Mouse (Mus musculus) C2C12 (cell line): Measurements from ENCODE around the gene Pafah1b1. TPM values are rescaled to one million over a fixed set of nuclear protein-coding genes. Genes with fewer than 3 reads are reported as not detected.

ENCODE experiments used
- H3K27me3 ChIP-seq: one replicate; pipeline ENCODE4 v1.6.1; 2011; ENCODE audit not compliant: control insufficient read depth, insufficient read depth, insufficient read length
- H3K36me3 ChIP-seq: one replicate; pipeline ENCODE4 v1.6.1; 2011; ENCODE audit not compliant: control insufficient read depth, insufficient read depth
- H3K4me3 ChIP-seq: one replicate; pipeline ENCODE4 v1.5.1; 2011; ENCODE audit warnings: mild to moderate bottlenecking, control low read depth; ENCODE audit not compliant: poor library complexity, insufficient read depth, severe bottlenecking
- H3K79me2 ChIP-seq: one replicate; pipeline ENCODE4 v1.6.1; 2011; ENCODE audit not compliant: control insufficient read depth, insufficient read depth
- H3K79me3 ChIP-seq: one replicate; pipeline ENCODE4 v1.6.1; 2011; ENCODE audit warnings: low read depth, control low read depth
- H3ac ChIP-seq: one replicate; pipeline ENCODE3; 2011; ENCODE audit warnings: low read depth; ENCODE audit not compliant: control insufficient read depth, insufficient read length
- CEBPB ChIP-seq: IDR thresholded peaks from one replicate; pipeline ENCODE4 v1.6.1; 2011; ENCODE audit warnings: low read depth, mild to moderate bottlenecking, control low read depth, moderate library complexity
- CTCF ChIP-seq: IDR thresholded peaks from one replicate; pipeline ENCODE4 v1.5.1; 2011; ENCODE audit not compliant: control insufficient read depth, insufficient read depth, insufficient read length
- FOSL1 ChIP-seq: IDR thresholded peaks from one replicate; pipeline ENCODE4 v1.8.0; 2011; ENCODE audit warnings: mild to moderate bottlenecking, low read length; ENCODE audit not compliant: poor library complexity, insufficient read depth, severe bottlenecking
- MAX ChIP-seq: IDR thresholded peaks from one replicate; pipeline ENCODE4 v1.6.1; 2011; ENCODE audit warnings: mild to moderate bottlenecking, control low read depth
- MYOD1 ChIP-seq: IDR thresholded peaks from one replicate; pipeline ENCODE4 v1.6.1; 2011; ENCODE audit warnings: low read depth; ENCODE audit not compliant: control insufficient read depth, insufficient read length
- MYOG ChIP-seq: IDR thresholded peaks from one replicate; pipeline ENCODE4 v1.6.1; 2011; ENCODE audit not compliant: control insufficient read depth, insufficient read length; ENCODE audit errors: extremely low read depth
- USF1 ChIP-seq: IDR thresholded peaks from one replicate; pipeline ENCODE4 v1.6.1; 2011; ENCODE audit warnings: low read depth, mild to moderate bottlenecking, control low read depth, moderate library complexity
- polyA plus RNA-seq: library from polyadenylated mRNA; unstranded; fragments of >200 nt; fragmentation: generic; extraction: Trizol; gene quantifications from one replicate; pipeline ENCODE4 v1.2.1, GENCODE M21; 2012; ENCODE audit warnings: missing spikeins

Gene Pafah1b1
- polyA plus RNA-seq, 1 experiment, result 30.8 TPM

- Histone ChIP-seq H3K27me3 (no peaks in the 10 kb centered on the region), H3K79me3 (peaks cover 51% of the 10 kb centered on the region), H3K4me3 (peak overlapping the region; percentile 94), H3K79me2 (peaks cover 55% of the 10 kb centered on the region), H3ac (peak overlapping the region; percentile 96), H3K36me3 (peaks cover 11% of the 10 kb centered on the region)
- TF ChIP-seq MAX (peak; percentile 24), MYOD1 (no peak)
These were observed 874 bp downstream of the Pafah1b1 start for GRCm38 (mm10) chr11:74723357-74724234.

GRCm38 (mm10) chr11:74721971-74722370 is 2.5 kb downstream of the Pafah1b1 start:
- peak overlapping the region; percentile 94 for H3K4me3 ChIP-seq
- peaks cover 65% of the 10 kb centered on the region for H3K79me3 ChIP-seq
- TF ChIP-seq FOSL1, result no peak
- TF ChIP-seq USF1, result no peak
- no peak for TF ChIP-seq MYOG
- TF ChIP-seq MYOD1, result no peak
- TF ChIP-seq CEBPB, result no peak
- TF ChIP-seq CTCF, result no peak
- TF ChIP-seq MAX, result no peak
- H3K79me2 ChIP-seq, result peaks cover 71% of the 10 kb centered on the region
- no peaks in the 10 kb centered on the region for H3K27me3 ChIP-seq
- H3K36me3 ChIP-seq, result peaks cover 14% of the 10 kb centered on the region
- H3ac ChIP-seq, result no peak overlapping the region

GRCm38 (mm10) chr11:74721141-74721540 is 3.3 kb downstream of the Pafah1b1 start:
- Histone ChIP-seq H3K27me3 (no peaks in the 10 kb centered on the region), H3K79me2 (peaks cover 80% of the 10 kb centered on the region), H3K36me3 (peaks cover 17% of the 10 kb centered on the region), H3K4me3 (no peak overlapping the region), H3K79me3 (peaks cover 74% of the 10 kb centered on the region), H3ac (no peak overlapping the region)
- TF ChIP-seq CTCF, result no peak
- no peak for TF ChIP-seq FOSL1
- no peak for TF ChIP-seq USF1
- no peak for TF ChIP-seq MYOD1
- TF ChIP-seq MYOG, result no peak
- no peak for TF ChIP-seq MAX
- TF ChIP-seq CEBPB, result no peak

DNA sequence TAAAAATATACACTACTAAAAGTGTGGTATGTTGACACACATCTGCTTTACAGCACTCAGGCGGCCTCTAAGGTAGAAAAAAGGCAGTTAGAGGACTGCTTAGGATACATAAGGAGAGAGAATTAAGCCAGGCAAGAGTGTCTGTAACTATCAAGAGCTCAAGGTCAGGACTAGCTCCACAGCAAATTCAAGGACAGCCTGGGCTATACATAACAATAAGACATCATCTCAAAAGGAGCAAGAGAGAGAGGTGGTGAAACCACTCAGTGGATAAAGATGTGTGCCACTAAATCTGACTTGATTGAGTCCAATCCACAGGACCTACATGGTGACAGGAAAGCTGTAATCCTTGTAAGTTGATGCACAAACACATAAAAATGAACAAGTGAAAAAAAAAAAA is 3.8 kb downstream of the Pafah1b1 start:
- TF ChIP-seq USF1 (no peak), MAX (no peak), FOSL1 (no peak), MYOD1 (no peak), MYOG (no peak), CEBPB (no peak), CTCF (no peak)

GRCm38 (mm10) chr11:74715971-74716525 is 8.4 kb downstream of the Pafah1b1 start:
- Histone ChIP-seq H3K79me2 (peaks cover 100% of the 10 kb centered on the region), H3K27me3 (no peaks in the 10 kb centered on the region), H3ac (no peak overlapping the region), H3K4me3 (no peak overlapping the region), H3K79me3 (peaks cover 96% of the 10 kb centered on the region), H3K36me3 (peaks cover 41% of the 10 kb centered on the region)
- TF ChIP-seq FOSL1, result no peak
- TF ChIP-seq MYOG, result no peak
- no peak for TF ChIP-seq MAX
- no peak for TF ChIP-seq CTCF
- no peak for TF ChIP-seq USF1
- no peak for TF ChIP-seq MYOD1
- TF ChIP-seq CEBPB, result no peak

More for the DNA sequence above, 3.8 kb downstream of the Pafah1b1 start:
- Histone ChIP-seq H3K4me3 (no peak overlapping the region), H3ac (no peak overlapping the region), H3K79me3 (peaks cover 78% of the 10 kb centered on the region), H3K27me3 (no peaks in the 10 kb centered on the region), H3K79me2 (peaks cover 84% of the 10 kb centered on the region), H3K36me3 (peaks cover 18% of the 10 kb centered on the region)

- peaks cover 94% of the 10 kb centered on the region for H3K79me3 ChIP-seq
- H3ac ChIP-seq, result no peak overlapping the region
- H3K36me3 ChIP-seq, result peaks cover 33% of the 10 kb centered on the region
- peaks cover 100% of the 10 kb centered on the region for H3K79me2 ChIP-seq
- TF ChIP-seq FOSL1 (no peak), MAX (no peak), CEBPB (no peak), CTCF (no peak), MYOD1 (no peak), MYOG (no peak), USF1 (no peak)
- no peaks in the 10 kb centered on the region for H3K27me3 ChIP-seq
- H3K4me3 ChIP-seq, result no peak overlapping the region
These were observed 13.8 kb downstream of the Pafah1b1 start for GRCm38 (mm10) chr11:74710671-74711070.
